Mouse (Mus musculus): ENCODE data around the gene Agbl1. TPM values are rescaled to one million over a fixed set of nuclear protein-coding genes. Genes with fewer than 3 reads are reported as not detected.
A peak's percentile ranks its signal among the peaks of the same experiment; 100 is the strongest.
"Not testable (repeated sequence)": the region's sequence is repeated elsewhere in the genome, so short reads cannot be mapped to it uniquely, and the experiment has no call there.

The Agbl1 gene
- polyA plus RNA-seq, 1 experiment from 2014 or later = 0.50 TPM

GRCm38 (mm10) chr7:76237497-76237896, 7.8 kb downstream of the Agbl1 start:
- Histone ChIP-seq H3K36me3 (ENCODE audit: control insufficient read depth, insufficient read depth, low read length) (no peaks in the 10 kb centered on the region), H3K27me3 (replicated peaks; ENCODE audit: control insufficient read depth, insufficient read depth, low read length) (no peaks in the 10 kb centered on the region), H3K4me2 (ENCODE audit: low read depth, low read length) (no peak overlapping the region), H3K4me3 (ENCODE audit: low read depth, low read length) (no peak overlapping the region), H3K4me1 (ENCODE audit: control insufficient read depth, insufficient read depth, low read length) (no peaks in the 10 kb centered on the region), H3K9me3 (ENCODE audit: control insufficient read depth, low read length) (no peaks in the 10 kb centered on the region), H3K27ac (replicated peaks; ENCODE audit: low read depth, low read length) (no peak overlapping the region), H3K9ac (ENCODE audit: low read depth, low read length) (no peak overlapping the region)
- DNase-seq (ENCODE audit: low spot score) (no peak), ATAC-seq (ENCODE audit: low read depth) (no peak)
- 83% methylated on average over 4 of the region's 4 CpGs for WGBS

GRCm38 (mm10) chr7:76244839-76245238, 15.2 kb downstream of the Agbl1 start:
- H3K9ac ChIP-seq (ENCODE audit: low read depth, low read length); H3K27me3 ChIP-seq (replicated peaks; ENCODE audit: control insufficient read depth, insufficient read depth, low read length); H3K27ac ChIP-seq (replicated peaks; ENCODE audit: low read depth, low read length); ATAC-seq (ENCODE audit: low read depth); H3K4me3 ChIP-seq (ENCODE audit: low read depth, low read length); H3K36me3 ChIP-seq (ENCODE audit: control insufficient read depth, insufficient read depth, low read length); H3K4me1 ChIP-seq (ENCODE audit: control insufficient read depth, insufficient read depth, low read length); H3K9me3 ChIP-seq (ENCODE audit: control insufficient read depth, low read length); DNase-seq (ENCODE audit: low spot score); H3K4me2 ChIP-seq (ENCODE audit: low read depth, low read length): not testable (repeated sequence)
- 95% methylated on average over 18 of the region's 18 CpGs for WGBS

GRCm38 (mm10) chr7:76275061-76275460, 45.4 kb downstream of the Agbl1 start:
- Histone ChIP-seq H3K27ac (replicated peaks; ENCODE audit: low read depth, low read length) (no peak overlapping the region), H3K4me1 (ENCODE audit: control insufficient read depth, insufficient read depth, low read length) (no peaks in the 10 kb centered on the region), H3K4me2 (ENCODE audit: low read depth, low read length) (no peak overlapping the region), H3K9ac (ENCODE audit: low read depth, low read length) (no peak overlapping the region), H3K4me3 (ENCODE audit: low read depth, low read length) (no peak overlapping the region), H3K9me3 (ENCODE audit: control insufficient read depth, low read length) (no peaks in the 10 kb centered on the region), H3K36me3 (ENCODE audit: control insufficient read depth, insufficient read depth, low read length) (no peaks in the 10 kb centered on the region), H3K27me3 (replicated peaks; ENCODE audit: control insufficient read depth, insufficient read depth, low read length) (no peaks in the 10 kb centered on the region)
- no peak for ATAC-seq (ENCODE audit: low read depth)
- no peak for DNase-seq (ENCODE audit: low spot score)

DNA sequence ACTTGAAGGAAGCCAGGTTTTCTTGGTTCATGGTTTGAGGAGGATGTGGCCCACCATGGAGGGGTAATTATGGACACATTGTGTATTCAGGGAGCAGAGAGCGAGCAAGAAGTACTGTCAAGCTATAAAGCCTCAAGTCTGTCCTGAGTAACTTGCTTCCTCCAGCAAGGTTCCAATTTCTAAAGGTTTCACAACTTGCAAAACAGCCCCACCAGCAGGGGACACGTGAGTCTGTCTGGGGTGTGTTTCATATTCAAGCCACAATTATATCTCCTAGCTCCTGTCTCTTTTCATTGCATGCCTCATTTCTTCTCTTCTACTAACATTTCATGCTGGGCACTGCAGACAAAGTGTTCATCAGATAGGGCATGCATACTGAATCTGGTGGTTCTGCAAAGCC, 53.1 kb downstream of the Agbl1 start:
- no peaks in the 10 kb centered on the region for H3K27me3 ChIP-seq (replicated peaks; ENCODE audit: control insufficient read depth, insufficient read depth, low read length)
- H3K4me2 ChIP-seq (ENCODE audit: low read depth, low read length) = no peak overlapping the region
- H3K9ac ChIP-seq (ENCODE audit: low read depth, low read length) = no peak overlapping the region
- H3K9me3 ChIP-seq (ENCODE audit: control insufficient read depth, low read length) = no peaks in the 10 kb centered on the region
- no peak for DNase-seq (ENCODE audit: low spot score)
- no peak overlapping the region for H3K4me3 ChIP-seq (ENCODE audit: low read depth, low read length)
- no peak for ATAC-seq (ENCODE audit: low read depth)
- H3K36me3 ChIP-seq (ENCODE audit: control insufficient read depth, insufficient read depth, low read length) = no peaks in the 10 kb centered on the region
- H3K4me1 ChIP-seq (ENCODE audit: control insufficient read depth, insufficient read depth, low read length) = no peaks in the 10 kb centered on the region
- no peak overlapping the region for H3K27ac ChIP-seq (replicated peaks; ENCODE audit: low read depth, low read length)
- WGBS = 46% methylated on average over 2 of the region's 2 CpGs

DNA sequence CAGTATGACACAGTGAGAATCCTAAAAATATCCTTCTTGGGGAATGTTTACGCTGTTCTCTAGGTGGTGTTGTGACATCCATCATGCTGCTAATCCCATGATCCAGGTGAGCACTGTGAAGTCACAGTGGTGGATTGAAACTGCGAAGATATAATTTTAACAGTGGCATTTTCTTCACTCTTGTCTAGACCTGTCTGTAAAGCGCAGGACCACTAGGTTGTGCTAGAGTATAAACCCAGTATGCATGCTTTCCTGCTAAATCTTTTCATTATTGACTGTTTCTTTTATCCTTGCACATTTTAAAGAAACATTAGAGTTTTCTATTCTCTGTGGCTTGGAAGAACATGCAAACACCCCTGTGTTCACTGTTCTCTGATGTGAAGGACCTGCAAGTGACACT, 57.8 kb downstream of the Agbl1 start:
- H3K4me3 ChIP-seq (ENCODE audit: low read depth, low read length) = no peak overlapping the region
- no peak overlapping the region for H3K27ac ChIP-seq (replicated peaks; ENCODE audit: low read depth, low read length)
- H3K9ac ChIP-seq (ENCODE audit: low read depth, low read length) = no peak overlapping the region
- no peaks in the 10 kb centered on the region for H3K36me3 ChIP-seq (ENCODE audit: control insufficient read depth, insufficient read depth, low read length)
- WGBS = 72% methylated on average over 3 of the region's 3 CpGs
- ATAC-seq (ENCODE audit: low read depth) (no peak), DNase-seq (ENCODE audit: low spot score) (peak; percentile 41)
- H3K4me1 ChIP-seq (ENCODE audit: control insufficient read depth, insufficient read depth, low read length) = no peaks in the 10 kb centered on the region
- H3K27me3 ChIP-seq (replicated peaks; ENCODE audit: control insufficient read depth, insufficient read depth, low read length) = no peaks in the 10 kb centered on the region
- no peak overlapping the region for H3K4me2 ChIP-seq (ENCODE audit: low read depth, low read length)
- H3K9me3 ChIP-seq (ENCODE audit: control insufficient read depth, low read length) = no peaks in the 10 kb centered on the region

DNA sequence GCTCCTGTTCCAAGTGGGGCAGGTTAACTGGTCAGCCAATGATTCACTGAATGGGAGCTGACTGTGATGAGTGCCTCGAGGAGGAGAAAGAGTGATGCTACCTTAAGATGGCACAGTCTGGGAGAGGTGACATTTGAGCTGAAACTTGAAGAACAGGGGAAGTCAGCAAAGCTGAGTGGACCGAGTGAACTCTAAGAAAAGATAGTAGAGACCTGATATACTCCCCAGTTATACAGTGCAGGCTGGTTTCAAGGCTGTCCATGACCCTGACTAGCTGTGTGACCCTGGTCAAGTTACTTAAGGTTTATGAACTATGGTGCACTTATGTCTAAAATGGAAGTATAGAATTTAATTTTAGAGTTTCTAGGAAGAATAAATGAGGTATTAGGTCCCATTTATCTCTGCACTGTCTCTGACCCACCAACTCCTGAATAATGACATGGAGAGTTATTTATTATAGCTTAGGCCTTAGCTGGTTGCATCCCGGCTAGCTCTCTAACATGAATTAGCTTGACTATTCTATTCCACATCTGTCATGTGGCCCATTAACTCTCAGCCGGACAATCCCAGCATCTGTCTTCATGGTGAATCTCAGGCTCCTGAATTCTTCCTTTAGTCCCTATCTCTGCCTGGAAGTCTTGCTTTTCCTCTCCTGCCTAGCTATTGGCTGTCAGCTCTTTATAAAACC, 92.3 kb downstream of the Agbl1 start:
- DNase-seq (ENCODE audit: low spot score) (no peak), ATAC-seq (ENCODE audit: low read depth) (no peak)
- no peak overlapping the region for H3K4me3 ChIP-seq (ENCODE audit: low read depth, low read length)
- H3K27ac ChIP-seq (replicated peaks; ENCODE audit: low read depth, low read length) = no peak overlapping the region
- H3K9me3 ChIP-seq (ENCODE audit: control insufficient read depth, low read length) = no peaks in the 10 kb centered on the region
- H3K4me2 ChIP-seq (ENCODE audit: low read depth, low read length) = no peak overlapping the region
- H3K36me3 ChIP-seq (ENCODE audit: control insufficient read depth, insufficient read depth, low read length) = no peaks in the 10 kb centered on the region
- H3K9ac ChIP-seq (ENCODE audit: low read depth, low read length) = no peak overlapping the region
- WGBS = 71% methylated on average over 4 of the region's 4 CpGs
- H3K4me1 ChIP-seq (ENCODE audit: control insufficient read depth, insufficient read depth, low read length) = no peaks in the 10 kb centered on the region
- H3K27me3 ChIP-seq (replicated peaks; ENCODE audit: control insufficient read depth, insufficient read depth, low read length) = no peaks in the 10 kb centered on the region

GRCm38 (mm10) chr7:76326091-76326490, 96.4 kb downstream of the Agbl1 start:
- Histone ChIP-seq H3K4me1 (ENCODE audit: control insufficient read depth, insufficient read depth, low read length) (no peaks in the 10 kb centered on the region), H3K4me3 (ENCODE audit: low read depth, low read length) (no peak overlapping the region), H3K27me3 (replicated peaks; ENCODE audit: control insufficient read depth, insufficient read depth, low read length) (no peaks in the 10 kb centered on the region), H3K36me3 (ENCODE audit: control insufficient read depth, insufficient read depth, low read length) (no peaks in the 10 kb centered on the region), H3K9ac (ENCODE audit: low read depth, low read length) (no peak overlapping the region), H3K4me2 (ENCODE audit: low read depth, low read length) (no peak overlapping the region), H3K27ac (replicated peaks; ENCODE audit: low read depth, low read length) (no peak overlapping the region), H3K9me3 (ENCODE audit: control insufficient read depth, low read length) (no peaks in the 10 kb centered on the region)
- ATAC-seq (ENCODE audit: low read depth) (no peak), DNase-seq (ENCODE audit: low spot score) (no peak)
- WGBS = 54% methylated on average over 2 of the region's 2 CpGs

DNA sequence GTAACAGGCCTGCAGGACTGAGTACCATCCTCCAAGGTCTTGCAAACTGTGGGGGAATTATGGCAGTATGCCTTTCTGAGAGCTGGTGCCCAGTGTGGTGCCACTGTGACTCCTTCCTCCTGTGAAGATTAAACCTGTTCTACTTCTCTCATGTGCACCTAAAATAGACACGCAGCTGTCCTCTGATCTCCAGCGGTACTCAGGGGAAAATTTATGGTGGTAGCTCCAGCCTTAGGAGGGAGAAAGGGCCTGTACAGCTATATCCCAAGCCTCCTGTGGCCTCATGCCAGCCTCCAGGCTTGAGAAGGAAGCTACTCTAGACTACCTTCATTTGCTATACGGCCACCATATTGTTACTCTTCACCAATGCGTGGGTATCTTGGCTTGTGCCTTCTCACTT, 109.6 kb downstream of the Agbl1 start:
- no peak for ATAC-seq (ENCODE audit: low read depth)
- Histone ChIP-seq H3K9me3 (ENCODE audit: control insufficient read depth, low read length) (no peaks in the 10 kb centered on the region), H3K4me1 (ENCODE audit: control insufficient read depth, insufficient read depth, low read length) (no peaks in the 10 kb centered on the region)

DNA sequence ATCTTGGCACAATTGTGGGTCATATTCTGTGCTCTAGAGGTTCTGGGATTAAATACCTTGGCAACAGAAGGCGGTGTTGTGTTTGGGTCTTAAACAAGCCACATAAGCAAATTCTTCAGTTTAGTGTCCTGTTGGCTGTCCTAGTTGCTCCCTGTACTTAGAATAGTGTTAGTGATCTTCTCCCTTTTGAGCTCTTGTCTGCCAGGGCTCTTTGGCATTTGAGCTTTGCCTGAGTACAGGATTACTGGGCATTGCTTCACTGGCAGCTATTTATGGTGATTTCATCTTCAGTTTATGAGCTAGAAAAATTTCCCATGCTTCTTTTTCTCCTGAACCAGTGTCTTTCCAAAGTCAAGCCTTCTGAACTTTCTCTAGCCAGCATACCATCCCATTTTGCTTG, 111.9 kb downstream of the Agbl1 start:
- Histone ChIP-seq H3K36me3 (ENCODE audit: control insufficient read depth, insufficient read depth, low read length) (no peaks in the 10 kb centered on the region), H3K27ac (replicated peaks; ENCODE audit: low read depth, low read length) (no peak overlapping the region), H3K4me3 (ENCODE audit: low read depth, low read length) (no peak overlapping the region), H3K27me3 (replicated peaks; ENCODE audit: control insufficient read depth, insufficient read depth, low read length) (no peaks in the 10 kb centered on the region), H3K9ac (ENCODE audit: low read depth, low read length) (no peak overlapping the region), H3K4me2 (ENCODE audit: low read depth, low read length) (no peak overlapping the region), H3K4me1 (ENCODE audit: control insufficient read depth, insufficient read depth, low read length) (no peaks in the 10 kb centered on the region), H3K9me3 (ENCODE audit: control insufficient read depth, low read length) (no peaks in the 10 kb centered on the region)
- 94% methylated on average over 1 of the region's 1 CpGs for WGBS
- DNase-seq (ENCODE audit: low spot score) (no peak), ATAC-seq (ENCODE audit: low read depth) (no peak)

More for the DNA sequence above, 109.6 kb downstream of the Agbl1 start:
- Histone ChIP-seq H3K4me2 (ENCODE audit: low read depth, low read length) (no peak overlapping the region), H3K27me3 (replicated peaks; ENCODE audit: control insufficient read depth, insufficient read depth, low read length) (no peaks in the 10 kb centered on the region), H3K9ac (ENCODE audit: low read depth, low read length) (no peak overlapping the region), H3K27ac (replicated peaks; ENCODE audit: low read depth, low read length) (no peak overlapping the region), H3K36me3 (ENCODE audit: control insufficient read depth, insufficient read depth, low read length) (no peaks in the 10 kb centered on the region), H3K4me3 (ENCODE audit: low read depth, low read length) (no peak overlapping the region)
- no peak for DNase-seq (ENCODE audit: low spot score)
- WGBS = 93% methylated on average over 4 of the region's 4 CpGs
